Comparison of ENCODE assay signal across 20 mouse cellular contexts in genomic region chr4:12792764-12793422, GRCm38 (mm10).
DNase-seq lines count a peak whose midpoint lies in the region; ATAC-seq lines count a peak whose summit lies in the region.
"Had no signal": no experiment of that assay in that cellular context is flagged by ENCODE, and none has a peak within 500 bp of the region (broad histone marks: within the 10 kb centered on the region; RNA-seq: fewer than 3 reads in every experiment).

No protein-coding gene starts in this region.

- H3K4me3 ChIP-seq in midbrain, embryonic 10.5 days, result no peak overlapping the region
- H3K4me3 ChIP-seq in midbrain, embryonic 11.5 days (ENCODE audit: low read depth, low read length), result no peak overlapping the region
- H3K4me3 ChIP-seq in hindbrain, embryonic 14.5 days (replicated peaks; ENCODE audit: low read length), result no peak overlapping the region
- H3K4me3 ChIP-seq in midbrain, embryonic 12.5 days, result no peak overlapping the region
- no peak overlapping the region for H3K4me3 ChIP-seq in neural tube, embryonic 14.5 days (ENCODE audit: low read depth, low read length)
- no peak overlapping the region for H3K4me3 ChIP-seq in intestine, embryonic 16.5 days (ENCODE audit: low read length)
- H3K4me3 ChIP-seq: embryonic facial prominence, embryonic 13.5 days; heart, embryonic 15.5 days; left cerebral cortex, adult 2 months; liver, embryonic 12.5 days had no signal

- no peaks in the 10 kb centered on the region for H3K36me3 ChIP-seq in midbrain, embryonic 10.5 days
- no peaks in the 10 kb centered on the region for H3K36me3 ChIP-seq in midbrain, embryonic 11.5 days (ENCODE audit: control insufficient read depth, insufficient read depth, low read length)
- no peaks in the 10 kb centered on the region for H3K36me3 ChIP-seq in hindbrain, embryonic 14.5 days (replicated peaks; ENCODE audit: control insufficient read depth, insufficient read depth)
- H3K36me3 ChIP-seq in midbrain, embryonic 12.5 days, result no peaks in the 10 kb centered on the region
- H3K36me3 ChIP-seq in neural tube, embryonic 14.5 days (ENCODE audit: control insufficient read depth, insufficient read depth, low read length), result no peaks in the 10 kb centered on the region
- H3K36me3 ChIP-seq in intestine, embryonic 16.5 days (ENCODE audit: control insufficient read depth, insufficient read depth, low read length), result no peaks in the 10 kb centered on the region
- H3K36me3 ChIP-seq: embryonic facial prominence, embryonic 13.5 days; heart, embryonic 15.5 days; liver, embryonic 12.5 days had no signal

- peak overlapping the region; percentile 46 for H3K27ac ChIP-seq in midbrain, embryonic 10.5 days (replicated peaks)
- no peak overlapping the region for H3K27ac ChIP-seq in midbrain, embryonic 11.5 days (ENCODE audit: low read depth, low read length)
- peak overlapping the region; percentile 68 for H3K27ac ChIP-seq in hindbrain, embryonic 14.5 days
- H3K27ac ChIP-seq in midbrain, embryonic 12.5 days (replicated peaks), result peak overlapping the region; percentile 25
- H3K27ac ChIP-seq in neural tube, embryonic 14.5 days (ENCODE audit: low read depth, low read length), result peak overlapping the region; percentile 55; the same call in 1 of the 2 replicates
- no peak overlapping the region for H3K27ac ChIP-seq in intestine, embryonic 16.5 days (ENCODE audit: low read length)
- H3K27ac ChIP-seq: embryonic facial prominence, embryonic 13.5 days; heart, embryonic 15.5 days; left cerebral cortex, adult 2 months; liver, embryonic 12.5 days had no signal

- no peak overlapping the region for H3K9ac ChIP-seq in midbrain, embryonic 11.5 days (ENCODE audit: low read length)
- 0 out of 2 replicates have a peak overlapping the region, but pooled peaks have one; percentile 34 for H3K9ac ChIP-seq in hindbrain, embryonic 14.5 days
- no peak overlapping the region for H3K9ac ChIP-seq in midbrain, embryonic 12.5 days (replicated peaks)
- H3K9ac ChIP-seq in neural tube, embryonic 14.5 days (replicated peaks; ENCODE audit: low read depth, low read length), result no peak overlapping the region
- H3K9ac ChIP-seq in intestine, embryonic 16.5 days (ENCODE audit: low read depth, low read length), result no peak overlapping the region
- H3K9ac ChIP-seq: embryonic facial prominence, embryonic 13.5 days; heart, embryonic 15.5 days; liver, embryonic 12.5 days had no signal

- 89% methylated on average over 11 of the region's 11 CpGs for WGBS in midbrain, embryonic 10.5 days
- 80% methylated on average over 11 of the region's 11 CpGs for WGBS in midbrain, embryonic 11.5 days
- 72% methylated on average over 11 of the region's 11 CpGs for WGBS in hindbrain, embryonic 14.5 days
- 81% methylated on average over 11 of the region's 11 CpGs for WGBS in midbrain, embryonic 12.5 days
- WGBS in neural tube, embryonic 14.5 days, result 74% methylated on average over 11 of the region's 11 CpGs
- WGBS in intestine, embryonic 16.5 days, result 72% methylated on average over 11 of the region's 11 CpGs

- no peak overlapping the region for H3K4me2 ChIP-seq in midbrain, embryonic 11.5 days
- H3K4me2 ChIP-seq in hindbrain, embryonic 14.5 days (replicated peaks), result peak overlapping the region; percentile 39
- H3K4me2 ChIP-seq in midbrain, embryonic 12.5 days (replicated peaks), result peak overlapping the region; percentile 21; the same call in 1 of the 2 replicates
- H3K4me2 ChIP-seq in neural tube, embryonic 14.5 days (ENCODE audit: low read depth, low read length), result no peak overlapping the region
- H3K4me2 ChIP-seq in intestine, embryonic 16.5 days (ENCODE audit: low read depth, low read length), result no peak overlapping the region
- H3K4me2 ChIP-seq: embryonic facial prominence, embryonic 13.5 days; heart, embryonic 15.5 days; liver, embryonic 12.5 days had no signal

- no peaks in the 10 kb centered on the region for H3K27me3 ChIP-seq in midbrain, embryonic 10.5 days (ENCODE audit: low read depth, poor library complexity, severe bottlenecking)
- H3K27me3 ChIP-seq in midbrain, embryonic 11.5 days (ENCODE audit: control insufficient read depth, insufficient read depth, low read length), result no peaks in the 10 kb centered on the region
- no peaks in the 10 kb centered on the region for H3K27me3 ChIP-seq in hindbrain, embryonic 14.5 days (ENCODE audit: control insufficient read depth, insufficient read depth, low read length)
- no peaks in the 10 kb centered on the region for H3K27me3 ChIP-seq in midbrain, embryonic 12.5 days
- H3K27me3 ChIP-seq in neural tube, embryonic 14.5 days (ENCODE audit: control insufficient read depth, insufficient read depth, low read length), result no peaks in the 10 kb centered on the region
- no peaks in the 10 kb centered on the region for H3K27me3 ChIP-seq in intestine, embryonic 16.5 days (replicated peaks; ENCODE audit: control insufficient read depth, insufficient read depth, low read length)
- H3K27me3 ChIP-seq: embryonic facial prominence, embryonic 13.5 days; heart, embryonic 15.5 days; liver, embryonic 12.5 days had no signal

- no peak for ATAC-seq in midbrain, embryonic 11.5 days (ENCODE audit: low FRiP score)
- ATAC-seq in hindbrain, embryonic 14.5 days (ENCODE audit: low FRiP score), result no peak
- ATAC-seq in midbrain, embryonic 12.5 days (ENCODE audit: low FRiP score, low read depth), result no peak
- no peak for ATAC-seq in neural tube, embryonic 14.5 days (ENCODE audit: low read depth)
- ATAC-seq in intestine, embryonic 16.5 days, result no peak
- ATAC-seq: liver, embryonic 12.5 days had no signal

- peaks cover 7% of the 10 kb centered on the region; the same call in 1 of the 2 replicates for H3K4me1 ChIP-seq in midbrain, embryonic 10.5 days
- H3K4me1 ChIP-seq in midbrain, embryonic 11.5 days (ENCODE audit: control insufficient read depth, insufficient read depth, low read length), result peaks cover 8% of the 10 kb centered on the region
- peaks cover 12% of the 10 kb centered on the region; the same call in 1 of the 2 replicates for H3K4me1 ChIP-seq in hindbrain, embryonic 14.5 days (replicated peaks; ENCODE audit: control insufficient read depth, insufficient read depth, low read length)
- peaks cover 9% of the 10 kb centered on the region for H3K4me1 ChIP-seq in midbrain, embryonic 12.5 days
- peaks cover 10% of the 10 kb centered on the region for H3K4me1 ChIP-seq in neural tube, embryonic 14.5 days (ENCODE audit: control insufficient read depth, insufficient read depth, low read length)
- H3K4me1 ChIP-seq in intestine, embryonic 16.5 days (ENCODE audit: control insufficient read depth, insufficient read depth, low read length), result no peaks in the 10 kb centered on the region
- H3K4me1 ChIP-seq: heart, embryonic 15.5 days had no signal

- DNase-seq in midbrain, embryonic 10.5 days (ENCODE audit: low spot score), result no peak
- DNase-seq in midbrain, embryonic 11.5 days (ENCODE audit: low spot score, missing footprints), result no peak
- DNase-seq in hindbrain, embryonic 14.5 days (ENCODE audit: low spot score), result no peak
- no peak for DNase-seq in heart, adult 9 months (ENCODE audit: low spot score in 2 of 2)
- DNase-seq in spleen, adult 18-20 months, result no peak
- DNase-seq: adrenal gland, adult 2 months; cerebellum, adult 9-10 months; gastrocnemius, postnatal 10 days; heart, adult 18-20 months; kidney, adult 8-10 months; kidney, postnatal 14 days; lung, adult 2 months; right cerebral cortex, postnatal 14 days had no signal

- H3K9me3 ChIP-seq in midbrain, embryonic 10.5 days (replicated peaks), result no peaks in the 10 kb centered on the region
- no peaks in the 10 kb centered on the region for H3K9me3 ChIP-seq in midbrain, embryonic 11.5 days (ENCODE audit: control insufficient read depth, low read length)
- H3K9me3 ChIP-seq in hindbrain, embryonic 14.5 days (ENCODE audit: control insufficient read depth, low read length), result no peaks in the 10 kb centered on the region
- H3K9me3 ChIP-seq in midbrain, embryonic 12.5 days, result no peaks in the 10 kb centered on the region
- no peaks in the 10 kb centered on the region for H3K9me3 ChIP-seq in neural tube, embryonic 14.5 days (ENCODE audit: control insufficient read depth, low read length)
- no peaks in the 10 kb centered on the region for H3K9me3 ChIP-seq in intestine, embryonic 16.5 days (ENCODE audit: control insufficient read depth, low read length)
- H3K9me3 ChIP-seq: embryonic facial prominence, embryonic 13.5 days; heart, embryonic 15.5 days; liver, embryonic 12.5 days had no signal

Comparison
In these comparisons a context has a peak if more than half of its experiments do, and no peak if none do; other contexts are left out.
1. H3K27ac ChIP-seq: peak in midbrain, embryonic 10.5 days (single experiment), hindbrain, embryonic 14.5 days (single experiment), midbrain, embryonic 12.5 days (single experiment) and neural tube, embryonic 14.5 days (single experiment); none in midbrain, embryonic 11.5 days (single experiment) and intestine, embryonic 16.5 days (single experiment).
2. H3K4me2 ChIP-seq: peak in hindbrain, embryonic 14.5 days (single experiment) and midbrain, embryonic 12.5 days (single experiment); none in midbrain, embryonic 11.5 days (single experiment), neural tube, embryonic 14.5 days (single experiment) and intestine, embryonic 16.5 days (single experiment).